Mouse (Mus musculus) adrenal gland, postnatal 25 days (tissue): ENCODE data around the gene 1700012B09Rik. TPM values are rescaled to one million over a fixed set of nuclear protein-coding genes. Genes with fewer than 3 reads are reported as not detected.

Experiments used
- DNase-seq: peaks from one replicate; pipeline ENCODE4 v3.0.0; 2021; ENCODE audit warnings: mixed read lengths
- long read RNA-seq: library from polyadenylated mRNA; stranded (forward); transcript quantifications from one replicate; pipeline ENCODE4 v2.0.0, GENCODE M21; 2021
- total RNA-seq: library from RNA; stranded (reverse); gene quantifications from 2 replicates; pipeline ENCODE4 v1.2.3, GENCODE M21; 2021

The 1700012B09Rik gene
- not detected in 2 replicates for total RNA-seq
- long read RNA-seq: 0 reads

- no peak for DNase-seq
Measured at GRCm38 (mm10) chr9:14770803-14771471, at the start of gene 1700012B09Rik. Gene 1700012B09Rik, minus strand, starts transcription at chr9:14771030.

GRCm38 (mm10) chr9:14810111-14810510 is 39.3 kb upstream of the 1700012B09Rik start:
- DNase-seq: no peak

GRCm38 (mm10) chr9:14806786-14807185 is 36.0 kb upstream of the 1700012B09Rik start:
- DNase-seq: no peak

- no peak for DNase-seq
Measured at GRCm38 (mm10) chr9:14805714-14806113, 34.9 kb upstream of the 1700012B09Rik start.

GRCm38 (mm10) chr9:14787356-14787755 is 16.5 kb upstream of the 1700012B09Rik start:
- DNase-seq: no peak

GRCm38 (mm10) chr9:14784039-14785002 is 13.5 kb upstream of the 1700012B09Rik start, which contains the start of the genes Mre11a and Ankrd49:
Gene Mre11a, plus strand, starts transcription at chr9:14784654.
Gene Ankrd49, minus strand, starts transcription at chr9:14784856.
- peak; percentile 85 for DNase-seq

GRCm38 (mm10) chr9:14778341-14778740 is 7.5 kb upstream of the 1700012B09Rik start:
- no peak for DNase-seq

- DNase-seq: no peak
Measured at GRCm38 (mm10) chr9:14773813-14774212, 3.0 kb upstream of the 1700012B09Rik start.

GRCm38 (mm10) chr9:14772074-14772473 is 1.2 kb upstream of the 1700012B09Rik start:
- no peak for DNase-seq

- no peak for DNase-seq
Measured at GRCm38 (mm10) chr9:14769811-14770210, 1.0 kb downstream of the 1700012B09Rik start.

- DNase-seq: peak; percentile 47
Measured at GRCm38 (mm10) chr9:14764765-14765164, 6.1 kb downstream of the 1700012B09Rik start.

- DNase-seq: no peak
Measured at GRCm38 (mm10) chr9:14759261-14759660, 11.6 kb downstream of the 1700012B09Rik start.

GRCm38 (mm10) chr9:14758590-14758989 is 12.2 kb downstream of the 1700012B09Rik start:
- no peak for DNase-seq

GRCm38 (mm10) chr9:14754469-14754868 is 16.4 kb downstream of the 1700012B09Rik start:
- no peak for DNase-seq

- DNase-seq: no peak
Measured at GRCm38 (mm10) chr9:14753947-14754346, 16.9 kb downstream of the 1700012B09Rik start.

GRCm38 (mm10) chr9:14752001-14752522 is 18.8 kb downstream of the 1700012B09Rik start, which contains the start of gene Fut4:
Gene Fut4, minus strand, starts transcription at chr9:14752393.
- DNase-seq: peak; percentile 66

- peak; percentile 37 for DNase-seq
Measured at GRCm38 (mm10) chr9:14751503-14752000, 19.3 kb downstream of the 1700012B09Rik start.

- DNase-seq: peak; percentile 21
Measured at GRCm38 (mm10) chr9:14750901-14751502, 19.8 kb downstream of the 1700012B09Rik start.

GRCm38 (mm10) chr9:14740151-14740924 is 30.5 kb downstream of the 1700012B09Rik start, which contains the start of gene Piwil4:
Gene Piwil4, minus strand, starts transcription at chr9:14740733.
- DNase-seq: no peak

GRCm38 (mm10) chr9:14739498-14740150 is 31.2 kb downstream of the 1700012B09Rik start:
- DNase-seq: no peak
